Mouse (Mus musculus) adrenal gland, postnatal 25 days (tissue): ENCODE measurements at regions not wholly inside any gene's neighbourhood (a gene's known extent, or its start where the extent isn't known, plus 50 kb on each side); places are given as distances from the start of the nearest gene placed in this dataset.

Experiments
- DNase-seq: peaks from one replicate; pipeline ENCODE4 v3.0.0; 2021; ENCODE audit warnings: mixed read lengths

GRCm38 (mm10) chr17:67569865-67570264 lies 62.7 kb downstream of the Lrrc30 start:
- DNase-seq: no peak

GRCm38 (mm10) chr17:67566216-67566615 lies 66.3 kb downstream of the Lrrc30 start:
- DNase-seq: no peak

- DNase-seq: no peak
These were observed 66.8 kb downstream of the Lrrc30 start for GRCm38 (mm10) chr17:67565746-67566145.

- DNase-seq: peak; percentile 34
These were observed 67.7 kb downstream of the Lrrc30 start for GRCm38 (mm10) chr17:67564845-67565244.

- no peak for DNase-seq
These were observed 69.5 kb downstream of the Lrrc30 start for GRCm38 (mm10) chr17:67563036-67563435.

GRCm38 (mm10) chr17:67561802-67562201 lies 70.7 kb downstream of the Lrrc30 start:
- no peak for DNase-seq

- no peak for DNase-seq
These were observed 75.1 kb downstream of the Lrrc30 start for GRCm38 (mm10) chr17:67557351-67557870.

GRCm38 (mm10) chr17:67552581-67553139 lies 79.9 kb downstream of the Lrrc30 start:
- no peak for DNase-seq

GRCm38 (mm10) chr17:67548966-67549700 lies 83.4 kb downstream of the Lrrc30 start:
- no peak for DNase-seq

GRCm38 (mm10) chr17:67544410-67544809 lies 88.1 kb downstream of the Lrrc30 start:
- no peak for DNase-seq

GRCm38 (mm10) chr17:67532331-67532730 lies 100.2 kb downstream of the Lrrc30 start:
- DNase-seq: peak; percentile 31

GRCm38 (mm10) chr17:67520848-67521411 lies 111.6 kb downstream of the Lrrc30 start:
- no peak for DNase-seq

- no peak for DNase-seq
These were observed 116.8 kb downstream of the Lrrc30 start for GRCm38 (mm10) chr17:67515601-67516147.

GRCm38 (mm10) chr17:67514387-67515241 lies 117.9 kb downstream of the Lrrc30 start:
- no peak for DNase-seq

- peak; percentile 44 for DNase-seq
These were observed 119.6 kb downstream of the Lrrc30 start for GRCm38 (mm10) chr17:67512699-67513450.

GRCm38 (mm10) chr17:67512008-67512407 lies 120.5 kb downstream of the Lrrc30 start:
- DNase-seq: no peak

- DNase-seq: no peak
These were observed 122.6 kb downstream of the Lrrc30 start for GRCm38 (mm10) chr17:67509921-67510320.

- no peak for DNase-seq
These were observed 123.4 kb downstream of the Lrrc30 start for GRCm38 (mm10) chr17:67509091-67509618.

- no peak for DNase-seq
These were observed 124.2 kb downstream of the Lrrc30 start for GRCm38 (mm10) chr17:67508353-67508752.

- DNase-seq: no peak
These were observed 126.1 kb downstream of the Lrrc30 start for GRCm38 (mm10) chr17:67506466-67506865.

GRCm38 (mm10) chr17:67504502-67505033 lies 128.0 kb downstream of the Lrrc30 start:
- no peak for DNase-seq
